Mouse (Mus musculus) lung, embryonic 14.5 days (tissue): ENCODE data around the gene Acoxl. TPM values are rescaled to one million over a fixed set of nuclear protein-coding genes. Genes with fewer than 3 reads are reported as not detected.

Source experiments
- ATAC-seq: fragments of 200-750 bp; cut with Nextera tagmentation; 2 replicates; pipeline ENCODE4 v1.8.0; 2017; ENCODE audit warnings: mild to moderate bottlenecking, moderate TSS enrichment, moderate library complexity; ENCODE audit not compliant: insufficient read depth
- DNase-seq: peaks from one replicate; pipeline ENCODE4 v3.0.0-alpha.2; 2015
- H3K27ac ChIP-seq: fragments of 300-500 bp; sonication (generic); 2 replicates; pipeline ENCODE4 v1.5.1; 2014; ENCODE audit warnings: low read depth, mild to moderate bottlenecking, moderate library complexity
- H3K27me3 ChIP-seq: fragments of 300-500 bp; sonication (generic); 2 replicates; pipeline ENCODE4 v1.6.1; 2014; ENCODE audit warnings: low read length, control low read depth; ENCODE audit not compliant: insufficient read depth
- H3K36me3 ChIP-seq: fragments of 300-500 bp; sonication (generic); 2 replicates; pipeline ENCODE4 v1.6.1; 2014; ENCODE audit warnings: control low read depth; ENCODE audit not compliant: insufficient read depth
- H3K4me1 ChIP-seq: fragments of 300-500 bp; sonication (generic); 2 replicates; pipeline ENCODE4 v1.6.1; 2014; ENCODE audit warnings: antibody characterized with exemption, control low read depth; ENCODE audit not compliant: insufficient read depth
- H3K4me2 ChIP-seq: fragments of 300-500 bp; sonication (generic); 2 replicates; pipeline ENCODE4 v1.6.1; 2014; ENCODE audit warnings: mild to moderate bottlenecking
- H3K4me3 ChIP-seq: fragments of 300-500 bp; sonication (generic); 2 replicates; pipeline ENCODE4 v1.5.1; 2014; ENCODE audit warnings: low read depth, low read length
- H3K9ac ChIP-seq: fragments of 300-500 bp; sonication (generic); 2 replicates; pipeline ENCODE4 v1.6.1; 2014
- H3K9me3 ChIP-seq: fragments of 300-500 bp; sonication (generic); 2 replicates; pipeline ENCODE4 v1.6.1; 2016; ENCODE audit warnings: low read depth, low read length, control low read depth
- CTCF ChIP-seq: IDR thresholded peaks from 2 replicates; pipeline ENCODE4 v1.5.1; 2016; ENCODE audit warnings: antibody characterized with exemption, low read depth
- WGBS: fragments of 180-500 bp; shearing (Covaris S2); extraction: QIAGEN DNeasy Blood & Tissue Kit; methylation state at CpG from one replicate; pipeline ENCODE4 v1.1.7; 2014; 5-methylcytosine and 5-hydroxymethylcytosine counted together
- polyA plus RNA-seq: library from polyadenylated mRNA; unstranded; fragments of >200 nt; fragmentation: Nextera tagmentation; extraction: Ambion mirVana; gene quantifications from 2 replicates; pipeline ENCODE4 v1.2.1, GENCODE M21; 2014

Gene Acoxl
- polyA plus RNA-seq, 1 experiment from 2014 or later: 0.30 TPM

DNA sequence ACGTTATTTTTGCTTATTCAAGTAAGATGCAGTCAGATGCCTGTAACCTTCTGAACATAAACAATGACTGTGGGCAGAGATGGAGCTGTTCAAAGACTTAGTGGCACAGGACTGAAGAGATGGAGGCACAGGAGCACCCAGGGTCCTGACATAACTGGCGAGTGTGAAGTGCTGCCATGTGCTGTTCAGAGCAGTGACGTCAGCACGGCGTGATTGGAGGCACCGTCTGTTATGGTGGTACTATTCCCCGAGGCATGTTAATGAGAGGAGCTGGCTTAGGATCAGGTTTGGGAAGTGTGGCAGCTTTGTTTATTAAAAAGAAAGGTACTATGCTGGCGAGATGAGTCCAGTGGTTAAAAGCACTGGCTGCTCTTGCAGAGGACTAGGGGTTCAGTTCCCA is 300.2 kb downstream of the Acoxl start:
- Histone ChIP-seq H3K4me2 (no peak overlapping the region), H3K9ac (no peak overlapping the region), H3K36me3 (peaks cover 37% of the 10 kb centered on the region), H3K4me1 (no peaks in the 10 kb centered on the region; the same call in 1 of the 2 replicates), H3K27ac (no peak overlapping the region), H3K27me3 (no peaks in the 10 kb centered on the region), H3K9me3 (no peaks in the 10 kb centered on the region), H3K4me3 (no peak overlapping the region)
- DNase-seq (no peak), ATAC-seq (no peak)
- 67% methylated on average over 8 of the region's 8 CpGs for WGBS
- no peak for TF ChIP-seq CTCF

DNA sequence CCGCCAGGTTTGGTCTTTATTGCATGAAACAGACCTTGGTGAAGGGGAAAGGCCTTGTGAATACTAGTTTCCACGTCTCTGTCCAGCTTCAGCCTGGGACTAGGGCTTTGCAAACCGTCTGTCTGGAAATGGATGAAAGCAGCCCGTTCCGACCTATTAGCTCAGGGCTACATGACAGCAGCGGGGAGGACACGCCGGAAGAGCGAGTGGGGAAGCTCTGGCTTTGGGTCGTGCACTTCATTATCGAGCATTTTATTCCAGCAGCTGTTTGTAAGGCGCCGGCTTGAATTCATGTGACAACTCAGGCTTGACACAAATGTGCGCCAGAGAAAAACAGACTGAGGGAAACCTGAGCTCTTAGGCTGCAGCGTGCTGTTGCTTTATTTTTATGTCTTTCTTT is 301.1 kb downstream of the Acoxl start:
- 50% methylated on average over 15 of the region's 15 CpGs for WGBS
- Histone ChIP-seq H3K9ac (no peak overlapping the region), H3K36me3 (peaks cover 34% of the 10 kb centered on the region), H3K4me1 (no peaks in the 10 kb centered on the region; the same call in 1 of the 2 replicates), H3K4me2 (no peak overlapping the region), H3K27ac (no peak overlapping the region), H3K9me3 (no peaks in the 10 kb centered on the region), H3K27me3 (no peaks in the 10 kb centered on the region), H3K4me3 (no peak overlapping the region)
- DNase-seq (peak; percentile 74), ATAC-seq (peak; percentile 42)
- no peak for TF ChIP-seq CTCF

DNA sequence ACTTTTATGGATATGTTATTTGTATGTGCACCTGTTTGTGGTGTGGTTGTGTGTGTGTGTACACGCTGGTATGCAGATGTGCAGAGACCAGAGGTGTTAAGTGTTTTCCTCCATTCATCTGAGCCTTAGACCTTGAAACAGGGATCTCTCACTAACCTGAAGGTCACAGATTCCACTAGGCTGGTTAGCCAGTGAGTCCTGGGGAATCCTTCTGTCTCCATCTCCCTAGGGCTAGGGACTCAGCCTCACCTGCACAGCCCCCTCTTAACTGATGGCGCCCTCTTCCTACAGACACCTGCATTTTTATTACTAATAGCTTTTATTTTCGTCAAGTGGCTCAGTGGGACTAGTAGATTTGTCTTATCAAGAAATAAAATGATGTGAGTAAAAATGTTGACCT is 301.5 kb downstream of the Acoxl start:
- Histone ChIP-seq H3K27me3 (no peaks in the 10 kb centered on the region), H3K4me2 (no peak overlapping the region), H3K27ac (no peak overlapping the region), H3K9ac (no peak overlapping the region), H3K9me3 (no peaks in the 10 kb centered on the region), H3K4me3 (no peak overlapping the region), H3K4me1 (no peaks in the 10 kb centered on the region; the same call in 1 of the 2 replicates), H3K36me3 (peaks cover 30% of the 10 kb centered on the region)
- ATAC-seq (no peak), DNase-seq (no peak)
- no peak for TF ChIP-seq CTCF
- 82% methylated on average over 3 of the region's 3 CpGs for WGBS

- Histone ChIP-seq H3K4me2 (no peak overlapping the region), H3K27me3 (no peaks in the 10 kb centered on the region), H3K9ac (no peak overlapping the region), H3K9me3 (no peaks in the 10 kb centered on the region), H3K27ac (no peak overlapping the region), H3K36me3 (peaks cover 41% of the 10 kb centered on the region), H3K4me1 (no peaks in the 10 kb centered on the region), H3K4me3 (no peak overlapping the region)
- ATAC-seq: no peak
- no peak for DNase-seq
- no peak for TF ChIP-seq CTCF
Measured at GRCm38 (mm10) chr2:128143992-128144391, 305.3 kb downstream of the Acoxl start.

- no peaks in the 10 kb centered on the region for H3K4me1 ChIP-seq
- H3K9me3 ChIP-seq: no peaks in the 10 kb centered on the region
- H3K27me3 ChIP-seq: no peaks in the 10 kb centered on the region
- ATAC-seq: no peak
- no peak overlapping the region for H3K4me3 ChIP-seq
- WGBS: 65% methylated on average over 3 of the region's 3 CpGs
- H3K4me2 ChIP-seq: no peak overlapping the region
- no peak overlapping the region for H3K9ac ChIP-seq
- no peak overlapping the region for H3K27ac ChIP-seq
- no peak for DNase-seq
- no peak for TF ChIP-seq CTCF
- H3K36me3 ChIP-seq: peaks cover 51% of the 10 kb centered on the region
Measured at GRCm38 (mm10) chr2:128145433-128145832, 306.8 kb downstream of the Acoxl start.

GRCm38 (mm10) chr2:128149596-128149995 is 310.9 kb downstream of the Acoxl start:
- ATAC-seq: no peak
- no peak for TF ChIP-seq CTCF
- Histone ChIP-seq H3K9ac (no peak overlapping the region), H3K36me3 (peaks cover 62% of the 10 kb centered on the region), H3K4me2 (no peak overlapping the region), H3K27ac (no peak overlapping the region), H3K9me3 (no peaks in the 10 kb centered on the region), H3K27me3 (no peaks in the 10 kb centered on the region), H3K4me1 (no peaks in the 10 kb centered on the region), H3K4me3 (no peak overlapping the region)
- DNase-seq: no peak
- WGBS: 81% methylated on average over 5 of the region's 5 CpGs

- Histone ChIP-seq H3K4me1 (peaks cover 19% of the 10 kb centered on the region), H3K36me3 (peaks cover 73% of the 10 kb centered on the region), H3K4me2 (no peak overlapping the region), H3K9ac (no peak overlapping the region), H3K27ac (no peak overlapping the region), H3K9me3 (no peaks in the 10 kb centered on the region), H3K4me3 (no peak overlapping the region), H3K27me3 (no peaks in the 10 kb centered on the region)
- no peak for TF ChIP-seq CTCF
- ATAC-seq: no peak
- WGBS: 92% methylated on average over 9 of the region's 9 CpGs
- no peak for DNase-seq
Measured at GRCm38 (mm10) chr2:128152211-128152610, 313.5 kb downstream of the Acoxl start.

DNA sequence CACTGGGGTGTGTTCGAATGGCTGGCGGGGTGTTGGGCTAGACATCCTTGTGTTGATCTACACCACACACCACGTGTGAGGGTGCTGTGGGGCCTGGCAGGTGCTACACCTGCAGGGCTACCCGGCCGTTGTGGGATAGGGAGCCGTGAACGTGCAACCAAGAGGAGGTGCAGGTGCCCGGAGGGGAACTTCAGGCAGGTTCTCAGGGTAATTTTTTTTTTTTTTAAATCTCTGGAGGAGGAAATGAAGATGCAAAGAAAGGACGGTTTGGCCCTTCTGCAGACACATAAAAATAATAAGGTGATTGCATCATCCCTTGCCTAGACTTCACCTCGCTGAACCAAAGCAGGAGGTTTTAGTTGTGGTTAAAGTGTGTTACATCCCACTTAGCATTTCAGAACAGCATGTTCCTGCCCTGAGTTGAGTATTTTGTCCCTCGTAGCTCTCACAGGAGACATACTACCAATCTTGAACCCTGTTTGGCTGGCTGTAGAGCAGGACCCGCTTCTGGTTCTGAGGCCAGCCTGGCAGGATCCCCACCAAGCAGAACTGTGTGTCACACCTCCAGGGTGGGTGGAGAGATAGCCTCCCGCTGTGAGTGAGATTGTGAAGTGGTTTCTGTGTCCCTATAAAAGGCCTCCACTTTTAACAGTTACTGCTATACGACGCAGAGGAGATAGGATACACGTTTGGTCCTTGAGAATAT is 314.3 kb downstream of the Acoxl start:
- WGBS: 65% methylated on average over 16 of the region's 16 CpGs
- Histone ChIP-seq H3K27ac (no peak overlapping the region), H3K9ac (no peak overlapping the region), H3K4me3 (no peak overlapping the region), H3K4me1 (peaks cover 27% of the 10 kb centered on the region), H3K9me3 (no peaks in the 10 kb centered on the region), H3K27me3 (no peaks in the 10 kb centered on the region), H3K36me3 (peaks cover 70% of the 10 kb centered on the region), H3K4me2 (no peak overlapping the region)
- ATAC-seq: no peak
- no peak for TF ChIP-seq CTCF
- no peak for DNase-seq
